Mouse (Mus musculus) yolk sac, embryonic 10.5 days (tissue): ENCODE data around the gene Trnau1ap.

ENCODE experiments used
- DNase-seq: peaks from one replicate; pipeline ENCODE4 v3.0.0-alpha.2; 2017; ENCODE audit warnings: low spot score

Gene Trnau1ap

DNA sequence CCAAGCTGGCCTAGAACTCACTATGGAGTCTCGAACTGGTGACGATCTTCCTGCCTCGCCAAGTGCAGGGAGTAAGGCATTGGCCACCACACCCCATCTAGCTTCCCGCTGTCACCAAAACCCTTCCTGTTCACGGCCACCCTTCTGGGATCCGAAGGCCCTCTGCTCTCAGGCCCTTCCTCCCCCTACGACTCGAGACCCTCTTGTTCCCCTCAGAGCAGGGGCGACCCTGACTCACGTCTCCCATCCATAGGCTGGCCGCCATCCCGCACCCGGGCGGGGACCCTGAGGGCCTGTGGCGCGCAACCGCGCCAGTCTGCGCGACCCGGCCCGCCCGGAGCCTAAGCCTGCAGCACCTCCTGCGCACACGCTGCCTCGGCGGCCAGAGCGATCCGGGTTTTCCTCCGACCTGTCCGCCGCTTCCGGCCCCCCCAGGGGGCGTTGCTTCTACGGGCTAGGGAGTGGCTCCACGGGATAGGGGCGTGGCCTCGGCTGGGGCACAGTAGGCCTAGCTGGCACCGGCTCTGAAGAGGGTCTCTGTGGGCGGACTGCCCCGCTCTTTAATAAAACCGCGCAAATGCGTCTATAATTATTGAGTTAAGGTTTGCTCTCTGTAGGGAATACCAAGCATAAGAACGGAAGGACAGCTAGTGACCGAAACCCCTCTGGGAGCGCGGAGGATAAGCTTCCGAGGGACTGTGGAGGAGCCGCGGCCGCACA lies at the start of gene Trnau1ap:
Gene Trnau1ap, minus strand, starts transcription at position 424 of the 720 bp plus-strand sequence.
- peak; percentile 96 for DNase-seq

DNA sequence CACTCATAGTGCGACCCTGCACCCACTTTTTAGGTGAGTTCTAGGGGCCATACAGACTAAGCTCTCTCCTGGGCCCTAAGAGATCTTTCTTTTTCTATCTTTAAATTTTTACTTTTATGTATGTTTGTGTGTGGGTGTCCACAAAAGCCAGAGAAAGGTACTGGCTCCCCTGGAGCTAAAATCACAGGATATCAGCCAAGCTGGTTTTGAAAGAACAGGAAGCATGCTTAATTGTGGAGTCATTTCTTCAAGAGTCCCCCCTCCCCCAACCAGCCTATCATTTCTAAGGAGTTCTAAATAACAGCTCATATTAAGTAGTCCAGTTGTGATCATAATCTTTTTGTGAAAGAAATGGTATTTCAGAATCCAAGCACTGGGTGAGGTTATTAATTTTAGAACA lies 44.5 kb upstream of the Trnau1ap start:
- no peak for DNase-seq

DNA sequence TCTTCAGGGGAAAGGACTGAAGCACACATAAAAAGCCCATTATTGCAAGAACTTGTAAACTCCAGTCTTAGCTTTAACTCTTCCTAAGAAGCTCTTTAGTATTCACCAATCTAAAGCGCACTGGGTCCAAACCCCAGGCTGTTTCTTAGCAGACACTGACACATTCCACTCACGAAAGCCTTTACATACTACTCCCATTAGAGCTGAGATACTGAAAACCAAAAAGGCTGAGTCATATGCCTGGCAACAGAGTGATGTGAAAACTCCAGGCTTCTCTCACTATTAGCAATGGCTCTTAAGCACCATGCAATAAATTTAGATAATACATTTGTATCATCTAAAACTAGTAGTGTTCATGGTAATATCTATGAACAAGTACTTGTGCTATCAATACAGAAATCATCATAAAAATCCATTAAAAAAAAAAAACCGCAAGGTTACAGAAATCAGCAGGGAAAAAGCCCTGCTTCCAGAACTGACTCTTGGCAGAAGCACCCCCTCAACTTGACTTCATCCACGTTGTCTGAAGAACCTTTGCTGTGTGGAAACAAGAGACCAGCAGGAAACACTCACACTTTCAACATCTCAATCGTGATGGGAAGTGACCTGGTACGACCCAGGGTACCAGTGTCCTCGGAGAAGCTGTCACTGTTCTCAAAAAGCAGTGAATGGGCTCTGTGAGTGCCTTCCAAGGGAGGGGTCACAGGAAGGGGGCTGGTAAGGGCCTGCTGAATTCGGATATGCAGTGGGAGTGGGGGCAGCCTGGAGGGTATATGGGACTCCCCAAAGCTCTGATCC lies 40.8 kb upstream of the Trnau1ap start:
- no peak for DNase-seq

DNA sequence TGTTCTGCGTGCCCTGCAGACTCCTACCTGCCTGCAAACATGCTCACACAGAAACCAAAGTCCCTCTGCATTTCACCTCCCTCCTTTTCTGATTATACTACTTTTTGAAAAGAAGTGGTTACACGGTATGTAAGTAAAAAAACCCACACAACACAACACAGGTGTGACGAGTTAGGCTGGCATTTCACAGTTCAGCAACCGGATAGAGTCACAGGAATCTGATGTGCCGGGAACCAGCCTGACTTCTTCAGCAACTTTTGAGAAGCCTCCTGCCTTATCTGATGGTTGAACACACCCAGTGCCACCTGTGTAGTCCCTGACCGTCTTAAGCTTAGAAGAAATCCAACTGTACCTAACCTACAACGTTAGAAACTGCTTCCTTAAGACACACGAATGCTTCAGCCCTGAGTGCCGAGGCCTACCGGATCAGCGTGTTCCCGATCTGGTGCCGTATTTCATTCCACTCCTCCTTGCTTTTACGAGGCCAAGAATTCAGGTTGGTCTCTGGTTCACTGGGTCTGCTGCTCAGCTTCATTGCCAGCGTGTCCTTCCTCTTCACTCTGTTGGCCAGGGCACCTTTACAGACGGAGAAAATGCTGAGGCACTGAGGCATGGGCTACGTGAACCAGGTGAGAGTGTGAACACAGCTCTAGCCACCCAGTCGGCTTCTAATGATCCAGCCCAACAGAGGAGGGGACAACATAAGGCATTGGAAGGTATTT lies 38.3 kb upstream of the Trnau1ap start:
- DNase-seq, result no peak

DNA sequence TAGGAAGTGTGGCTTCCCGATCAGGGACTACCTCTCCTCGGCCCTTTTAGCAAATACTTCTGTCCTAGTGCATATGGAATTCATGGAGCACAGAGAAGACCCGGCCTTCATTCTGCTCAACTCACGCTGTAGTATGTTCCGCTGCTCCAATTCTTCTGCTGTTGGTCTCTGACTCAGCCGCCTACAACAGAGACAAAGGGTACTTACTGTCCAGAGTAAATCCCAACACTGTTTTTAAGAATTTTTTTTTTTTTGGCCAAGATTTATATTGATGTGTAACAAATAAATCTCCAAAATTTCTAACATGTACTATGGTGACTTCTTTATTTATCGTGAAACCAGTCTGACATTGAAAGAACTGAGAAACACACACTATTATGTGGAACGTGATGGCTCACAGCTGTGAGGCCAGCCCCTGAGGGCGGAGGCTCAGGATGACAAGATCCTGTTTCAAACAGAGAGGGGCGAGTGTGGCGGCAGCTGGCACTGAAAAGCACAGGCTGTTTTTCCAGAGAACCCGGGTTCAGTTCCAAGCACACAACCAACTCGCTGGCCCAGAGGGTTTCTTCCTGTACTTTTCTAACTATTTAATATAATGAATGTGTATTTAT lies 36.2 kb upstream of the Trnau1ap start:
- no peak for DNase-seq

DNA sequence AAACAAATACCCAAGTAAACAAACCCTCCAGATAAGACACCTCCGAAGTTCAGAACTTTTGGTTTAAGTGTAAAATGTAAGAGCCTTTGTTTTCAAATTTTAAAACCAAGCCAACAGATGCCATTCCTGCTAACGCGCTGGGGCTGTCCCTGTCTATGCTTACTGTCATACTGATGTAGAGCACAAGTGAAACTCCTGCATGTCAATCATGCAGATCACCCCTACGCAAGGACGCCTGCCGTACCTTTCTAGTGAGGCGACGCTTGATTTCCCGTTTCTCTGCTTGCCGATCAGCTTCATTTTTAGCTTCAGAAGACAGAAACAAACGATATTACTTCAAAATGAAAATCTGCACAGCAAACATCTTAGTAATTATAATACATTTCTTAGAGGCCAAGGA lies 34.1 kb upstream of the Trnau1ap start:
- no peak for DNase-seq

DNA sequence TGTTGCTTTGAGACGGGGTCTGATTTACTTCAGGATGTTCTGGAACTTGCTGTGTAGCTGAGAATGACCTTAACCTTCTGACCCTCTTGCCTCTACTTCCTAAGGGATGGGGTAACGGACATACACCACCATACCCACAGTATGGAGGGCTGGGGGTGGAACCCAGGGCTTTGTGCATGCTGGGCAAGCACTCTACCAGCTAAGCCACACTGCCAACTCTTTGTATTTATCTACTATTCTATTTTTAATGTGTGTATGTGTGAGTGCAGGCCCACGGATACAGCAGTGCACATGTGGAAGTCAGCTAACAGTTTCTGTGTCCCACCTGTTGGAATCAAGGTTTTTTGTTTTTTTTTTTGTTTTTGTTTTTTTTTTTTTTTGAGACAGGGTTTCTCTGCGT lies 30.2 kb upstream of the Trnau1ap start:
- no peak for DNase-seq

DNA sequence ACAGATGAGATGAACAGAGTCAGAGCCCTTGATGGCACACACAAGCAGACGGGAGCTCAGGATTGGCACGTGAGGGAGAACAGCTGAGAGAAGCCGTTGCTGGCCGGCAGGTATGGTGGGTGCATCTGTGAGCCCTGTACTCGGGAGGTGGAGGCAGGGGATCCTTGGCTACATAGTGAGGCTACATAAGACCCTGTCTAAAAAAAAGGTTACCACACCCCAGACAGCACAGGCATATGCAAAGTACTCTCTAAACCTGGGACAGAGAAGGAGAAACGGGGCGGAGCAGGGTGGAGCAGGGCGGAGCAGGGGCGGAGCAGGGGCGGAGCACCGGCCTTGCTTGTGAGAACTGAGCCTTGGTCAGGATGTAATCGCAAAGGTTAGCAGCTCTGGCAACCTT lies 26.8 kb upstream of the Trnau1ap start:
- DNase-seq, result peak; percentile 58

DNA sequence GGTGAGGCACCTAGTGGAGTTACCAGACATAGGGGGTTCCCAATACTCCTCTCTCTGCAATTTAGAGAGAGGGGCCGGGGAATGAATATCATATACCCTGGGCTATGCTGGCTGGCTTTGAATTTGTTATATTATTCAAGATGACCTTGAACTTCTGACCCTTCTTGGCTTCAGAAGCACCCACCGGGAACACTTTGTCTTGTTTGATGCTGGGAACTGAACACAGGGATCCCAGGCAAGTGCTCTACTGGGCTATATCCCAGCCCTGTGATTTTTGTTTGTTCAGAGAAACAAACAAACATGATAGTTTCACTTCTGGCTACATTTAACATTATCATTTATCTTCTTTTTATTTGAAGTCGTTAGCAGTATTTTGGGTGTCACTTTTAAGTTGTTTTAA lies 26.1 kb upstream of the Trnau1ap start:
- no peak for DNase-seq

DNA sequence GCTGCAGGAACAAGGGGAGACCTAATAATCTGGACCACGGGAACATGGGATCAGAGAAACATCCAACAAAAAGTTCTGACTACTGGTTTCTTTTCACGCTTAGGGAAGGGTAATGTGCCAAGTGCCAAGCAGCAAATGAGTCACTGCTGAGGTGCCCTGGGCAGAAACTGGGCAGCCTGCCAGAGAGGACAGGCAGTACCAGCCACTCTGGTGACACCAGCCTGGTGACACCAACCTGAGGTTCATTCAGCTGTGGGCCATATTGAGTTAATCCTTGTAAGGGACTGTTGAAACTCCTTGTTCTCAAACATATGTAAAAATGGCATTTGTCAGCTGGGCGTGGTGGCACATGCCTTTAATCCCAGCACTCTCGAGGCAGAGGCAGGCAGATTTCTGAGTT lies 25.2 kb upstream of the Trnau1ap start:
- DNase-seq, result no peak

DNA sequence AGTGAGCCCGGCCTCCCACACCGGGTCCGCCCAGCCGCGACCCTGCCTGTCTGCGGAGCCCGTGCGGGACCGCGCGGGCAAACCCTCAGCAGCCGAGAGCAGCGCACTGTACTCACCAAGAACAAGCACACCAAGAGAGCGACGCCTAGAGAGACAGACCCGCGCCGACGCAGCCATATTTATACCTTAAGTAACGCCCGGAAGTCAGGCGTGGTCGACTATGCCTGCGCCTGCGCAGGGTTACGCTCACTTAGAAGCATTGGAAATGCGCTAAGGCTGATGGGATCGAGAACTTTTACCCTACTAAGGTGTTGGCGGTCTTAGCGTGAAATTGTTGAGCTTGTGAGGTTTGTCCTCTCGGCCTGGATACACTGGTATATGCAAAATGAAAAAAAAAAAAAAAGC lies 24.1 kb upstream of the Trnau1ap start, which contains the start of gene Rcc1:
Gene Rcc1, minus strand, starts transcription at position 125 of the 405 bp plus-strand sequence.
- DNase-seq, result peak; percentile 96

DNA sequence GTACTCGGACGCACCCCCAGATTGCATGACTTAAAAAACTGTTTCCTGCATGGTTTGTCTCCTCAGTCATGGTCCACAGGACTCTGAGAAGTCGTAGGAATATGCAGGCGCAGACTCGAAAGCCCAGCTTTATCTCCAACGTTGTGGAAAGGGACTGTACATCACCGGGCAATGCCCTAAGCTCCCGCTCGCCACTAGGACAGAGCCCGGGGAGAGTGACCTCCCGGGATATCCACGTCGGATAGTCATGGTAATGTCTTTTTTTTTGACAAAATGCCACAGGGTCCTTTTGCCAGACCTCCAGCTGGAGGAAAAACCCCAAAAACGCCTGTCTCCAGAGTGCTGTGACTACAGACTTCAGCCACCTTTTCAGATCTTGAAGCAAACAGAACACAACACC lies 23.4 kb upstream of the Trnau1ap start:
- no peak for DNase-seq

DNA sequence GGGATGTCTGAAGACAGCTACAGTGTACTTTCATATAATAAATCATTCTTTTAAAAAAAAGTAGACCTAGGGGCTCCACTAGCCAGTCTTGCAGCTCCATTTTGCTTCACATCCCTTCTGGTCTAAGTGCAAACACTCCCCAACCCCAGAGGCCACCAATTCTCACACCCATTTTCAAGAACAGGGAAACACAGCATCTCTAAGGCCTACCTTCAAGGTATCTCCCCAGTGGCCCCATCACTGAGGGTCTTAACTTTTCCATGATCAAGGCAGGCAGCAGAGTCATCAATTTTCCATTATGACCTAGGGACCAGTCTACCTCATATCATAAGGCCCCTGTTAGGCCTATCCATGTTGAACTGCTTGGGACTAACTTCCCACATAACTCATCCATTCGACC lies 22.1 kb upstream of the Trnau1ap start:
- no peak for DNase-seq

DNA sequence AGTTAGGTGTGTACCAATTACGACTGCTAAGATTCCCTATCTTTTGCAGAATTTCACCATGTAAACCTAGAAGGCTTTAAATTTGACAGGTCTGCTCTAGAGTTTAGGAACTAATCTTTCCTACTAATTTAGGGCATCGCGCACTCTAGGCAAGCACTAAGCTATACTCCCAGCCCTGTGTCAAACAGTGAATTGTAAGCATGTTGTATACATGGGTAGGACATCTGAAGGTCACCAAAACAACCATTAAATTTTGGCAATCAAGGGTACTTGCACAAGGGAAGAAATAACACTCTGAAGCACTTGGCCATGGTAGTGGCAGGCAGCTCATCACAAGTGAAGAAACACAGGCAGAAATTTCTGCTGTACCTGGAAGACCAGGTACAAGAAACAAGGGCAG lies 21.5 kb upstream of the Trnau1ap start:
- no peak for DNase-seq

DNA sequence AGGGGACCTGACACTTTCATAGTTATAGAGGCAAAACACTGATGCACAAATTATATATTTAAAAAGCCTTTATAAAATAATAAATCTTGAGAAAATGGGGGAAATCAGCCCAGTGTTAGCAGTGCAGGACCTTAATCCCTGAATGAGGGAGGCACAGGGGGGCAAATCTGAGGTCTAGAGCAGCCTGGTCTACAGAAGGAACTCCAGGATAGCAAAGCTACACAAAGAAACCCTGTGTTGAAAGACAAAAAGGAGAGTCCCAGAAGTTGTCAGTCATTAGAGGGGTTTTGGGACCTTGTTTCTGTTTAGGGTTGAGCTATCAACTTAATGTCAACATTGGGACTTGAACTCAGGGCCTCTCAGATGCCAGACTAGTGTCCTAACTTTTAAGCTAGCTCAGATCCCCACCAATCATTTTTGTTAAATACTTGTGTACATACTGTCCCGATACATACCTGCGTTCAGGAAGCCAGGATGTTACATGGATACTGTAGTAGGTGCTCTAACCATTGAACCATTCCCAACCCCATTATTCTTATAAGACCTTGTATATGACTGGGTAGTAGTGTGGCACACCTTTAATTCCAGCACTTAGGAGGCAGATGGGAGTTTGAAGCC lies 20.9 kb upstream of the Trnau1ap start:
- no peak for DNase-seq

DNA sequence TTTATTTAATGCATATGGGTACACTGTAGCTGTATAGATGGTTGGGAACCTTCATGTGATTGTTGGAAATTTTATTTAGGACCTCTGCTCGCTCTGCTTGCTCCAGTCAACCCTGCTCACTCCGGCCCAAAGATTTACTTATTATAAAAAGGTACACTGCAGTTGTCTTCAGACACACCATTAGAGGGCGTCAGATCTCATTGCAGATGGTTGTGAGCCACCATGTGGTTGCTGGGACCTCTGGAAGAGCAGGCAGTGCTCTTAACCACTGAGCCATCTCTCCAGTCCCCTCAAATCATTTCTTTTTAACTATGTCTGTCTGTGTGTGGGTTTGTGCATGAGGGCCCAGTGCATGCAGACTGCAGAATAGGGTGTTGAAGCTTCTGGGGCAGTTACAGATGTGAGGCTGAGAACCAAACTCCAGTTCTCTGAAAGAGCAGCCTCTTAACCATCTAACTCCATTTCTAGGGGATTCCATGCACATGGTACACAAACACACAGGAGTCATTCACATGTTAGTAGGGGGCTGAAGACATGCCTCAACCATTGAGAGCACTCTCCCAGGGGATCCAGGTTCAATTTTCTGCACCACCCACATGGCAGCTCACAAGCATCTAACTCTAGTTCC lies 20.3 kb upstream of the Trnau1ap start:
- DNase-seq, result no peak

DNA sequence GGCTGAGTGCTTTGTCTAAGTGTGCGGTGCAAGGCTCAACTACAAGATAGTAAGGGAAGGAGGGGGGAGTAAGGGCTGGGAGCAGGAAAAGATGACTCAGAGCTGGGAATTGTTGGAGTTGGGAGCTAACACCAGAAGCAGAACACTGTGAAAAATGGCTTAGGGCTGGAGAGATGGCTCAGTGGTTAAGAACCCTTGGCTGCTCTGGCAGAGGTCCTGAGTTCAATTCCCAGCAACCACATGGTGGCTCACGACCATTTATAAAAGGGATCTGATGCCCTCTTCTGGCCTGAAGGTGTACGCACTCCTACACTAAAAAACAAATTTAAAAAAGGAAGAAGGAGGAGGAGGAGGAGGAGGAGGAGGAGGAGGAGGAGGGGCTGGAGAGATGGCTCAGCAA lies 17.3 kb upstream of the Trnau1ap start:
- no peak for DNase-seq

DNA sequence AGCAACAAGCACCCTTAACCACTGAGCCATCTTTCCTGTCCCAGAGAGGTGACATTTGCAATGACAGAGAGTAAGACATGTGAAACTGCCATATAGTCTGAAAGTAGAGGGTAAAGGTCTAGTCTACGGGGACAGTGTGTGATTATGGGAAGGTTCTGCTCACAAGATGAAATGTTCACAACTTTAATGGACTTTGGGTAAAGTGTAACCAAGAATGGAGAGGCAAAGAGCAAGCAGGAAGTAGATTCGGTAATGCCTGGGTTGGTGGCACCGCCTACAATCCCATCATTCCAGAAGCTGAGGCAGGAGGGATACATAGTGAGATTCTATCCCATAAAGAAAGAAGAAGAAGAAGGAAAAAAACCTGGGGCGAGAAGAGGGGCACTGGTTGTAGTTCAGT lies 16.9 kb upstream of the Trnau1ap start:
- DNase-seq, result no peak

DNA sequence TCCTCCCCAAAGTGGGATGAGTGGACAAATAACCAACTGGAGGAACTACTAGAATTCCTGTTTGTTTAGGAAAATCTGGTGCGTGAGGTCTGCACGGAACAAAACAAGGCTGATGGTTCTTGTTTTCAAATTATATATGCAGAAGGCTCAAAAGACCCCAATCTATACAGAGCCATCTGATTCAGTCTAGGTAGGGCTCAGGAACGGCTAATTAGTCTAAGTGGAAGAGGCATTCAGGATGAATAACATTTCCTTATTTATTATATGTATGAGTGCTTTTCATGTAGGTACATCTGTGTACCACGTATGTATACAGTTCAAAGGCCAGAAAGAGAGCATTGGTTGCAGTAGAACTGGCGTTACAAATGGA lies 16.5 kb upstream of the Trnau1ap start:
- DNase-seq, result no peak

DNA sequence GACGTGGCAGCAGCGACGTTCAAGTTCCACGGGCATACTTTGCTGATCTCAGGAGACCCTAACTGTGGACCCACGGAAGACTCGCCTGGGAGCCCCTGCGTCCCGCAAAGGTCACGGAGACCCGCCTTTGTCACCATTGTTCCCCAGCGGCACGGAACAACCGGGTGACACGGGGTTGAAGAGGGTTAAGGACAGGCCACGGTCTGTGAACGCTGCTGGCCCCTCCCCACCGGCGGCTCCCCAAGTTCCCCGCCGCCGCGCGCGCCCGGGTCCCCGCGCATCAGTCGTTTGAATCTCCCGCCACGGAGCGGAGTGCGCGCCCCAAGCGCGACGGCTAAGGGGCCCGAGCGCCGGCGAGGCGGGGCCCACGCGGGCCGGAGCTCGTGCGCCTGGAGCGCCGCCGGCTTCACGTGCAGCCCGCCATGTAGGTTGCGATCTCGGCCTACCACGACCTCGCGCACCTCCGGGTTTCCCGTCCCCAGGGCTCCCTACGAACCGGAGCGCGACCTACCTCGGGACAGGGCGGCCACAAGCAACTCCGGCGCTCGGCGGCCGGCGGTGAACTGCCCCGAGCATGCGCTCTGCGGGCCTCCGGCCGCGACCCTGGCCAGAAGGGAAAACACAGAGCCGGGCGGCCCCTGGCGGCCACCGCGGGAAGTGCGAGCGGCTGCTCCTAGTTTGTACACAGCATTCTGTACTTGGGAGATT lies 16.0 kb upstream of the Trnau1ap start:
- DNase-seq, result peak; percentile 89
